Mouse (Mus musculus) induced T-regulatory cell, adult 2 months (primary cell): ENCODE data around the gene Gsc2.

Source experiments
- DNase-seq: peaks from one replicate; pipeline ENCODE4 v3.0.0-alpha.2; 2012; ENCODE audit warnings: low read depth

The Gsc2 gene

DNA sequence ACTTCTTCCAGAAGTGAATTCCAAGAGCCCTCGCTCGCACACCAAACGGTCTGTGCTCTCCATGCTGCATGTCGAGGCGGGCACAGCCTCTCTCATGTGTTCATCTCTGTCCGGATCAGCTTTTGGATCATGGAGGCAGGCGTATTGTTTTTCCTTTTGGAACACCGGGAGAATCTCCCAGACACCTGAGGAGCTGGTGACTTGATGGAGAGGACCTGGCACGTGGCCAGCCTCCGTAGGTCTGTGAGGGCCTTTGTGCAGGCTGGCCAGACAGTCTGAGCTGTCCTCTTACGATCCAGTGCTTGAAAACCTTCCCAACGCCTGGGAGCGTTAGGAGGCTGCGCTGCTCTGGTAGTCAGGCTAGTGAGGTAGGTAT, 7.3 kb upstream of the Gsc2 start:
- DNase-seq: no peak

DNA sequence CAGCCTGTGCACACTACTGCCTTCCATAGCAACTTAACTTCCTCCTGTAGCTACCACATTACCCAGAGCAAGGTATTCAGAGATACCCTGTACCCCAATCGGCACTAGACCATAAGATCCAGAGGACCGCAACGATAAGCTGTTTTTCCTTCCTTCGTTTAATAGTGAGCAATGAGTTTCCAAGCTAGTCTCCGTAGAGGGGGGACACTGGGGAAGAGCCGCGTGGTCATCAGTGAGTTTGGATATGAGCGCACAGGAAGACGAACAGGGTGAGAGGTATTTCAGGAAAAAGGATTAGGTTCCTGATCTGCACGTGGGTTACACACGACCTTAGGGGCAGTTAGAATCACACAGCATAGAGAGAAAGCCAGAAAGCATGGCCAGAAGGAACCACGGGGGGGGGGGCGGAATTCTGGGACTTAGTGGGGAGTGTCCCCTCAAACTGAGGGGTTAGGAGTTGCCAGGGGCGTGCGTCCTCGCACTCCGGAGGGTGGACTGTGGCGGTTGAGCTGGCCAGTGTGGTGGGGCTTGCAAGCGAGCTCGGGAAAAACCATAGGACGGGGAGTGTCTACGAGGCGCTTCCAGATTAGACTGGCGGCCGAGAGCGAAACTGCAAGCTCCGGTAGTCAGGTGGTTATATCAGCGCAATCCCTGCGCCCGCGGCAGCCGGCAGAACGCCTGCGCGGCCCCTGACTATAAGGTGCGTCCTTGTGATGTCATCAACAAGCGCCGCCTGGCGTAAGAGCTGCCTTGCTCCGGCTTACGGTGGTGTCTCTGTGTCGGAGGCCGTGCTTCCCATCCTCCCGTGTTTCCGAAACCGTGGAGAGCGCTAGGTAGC, 6.7 kb upstream of the Gsc2 start:
- DNase-seq: peak; percentile 98

DNA sequence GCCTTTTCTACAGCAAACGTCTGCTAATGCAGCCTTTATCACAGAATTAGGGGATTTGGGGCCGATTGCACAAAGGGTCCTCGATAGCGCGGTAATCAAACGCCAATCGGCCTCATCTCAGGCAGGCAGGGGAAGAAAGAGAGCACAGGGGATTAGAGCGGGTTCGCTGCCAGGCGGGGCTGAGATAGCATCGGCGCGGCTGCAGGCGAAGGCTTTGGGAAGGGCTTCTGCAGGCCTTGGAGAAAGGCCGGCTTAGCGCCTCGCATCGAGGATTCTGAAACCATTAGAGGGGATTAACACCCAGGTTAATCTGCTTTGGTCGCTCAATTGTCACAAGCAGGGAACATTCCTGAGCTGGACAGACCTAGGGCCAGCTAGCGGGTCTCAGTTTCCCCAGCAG, 5.7 kb upstream of the Gsc2 start:
- no peak for DNase-seq

DNA sequence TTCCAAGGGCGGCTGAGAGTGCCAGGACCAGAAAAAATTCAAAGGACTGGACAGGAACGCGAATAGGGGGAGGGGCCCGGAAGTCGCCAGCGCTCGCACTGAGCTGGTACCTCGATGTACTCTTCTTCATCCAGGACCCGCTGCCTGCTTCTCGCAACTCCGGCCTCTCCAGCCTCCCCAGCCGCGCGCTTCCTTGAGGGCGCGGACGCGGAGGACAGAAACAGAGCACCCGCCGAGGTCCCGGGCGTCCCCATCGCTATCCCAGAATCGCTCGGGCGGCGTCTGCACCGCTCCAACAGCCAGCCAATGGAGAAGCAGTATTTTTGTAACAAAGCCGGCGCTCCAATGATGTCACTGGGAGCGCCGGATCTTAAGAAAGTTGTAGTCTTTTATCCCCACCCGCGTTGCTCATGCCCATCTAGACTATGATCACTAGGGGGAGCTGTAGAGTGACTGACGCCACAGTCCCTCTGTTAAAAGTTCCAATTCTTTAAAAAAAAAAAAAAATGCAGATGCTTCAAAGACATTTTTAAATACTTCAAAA, 3.7 kb downstream of the Gsc2 start, which contains the start of gene Ess2:
TSS of gene Ess2 (minus strand) at position 297 of the 544 bp plus-strand sequence.
- DNase-seq: peak; percentile 98

DNA sequence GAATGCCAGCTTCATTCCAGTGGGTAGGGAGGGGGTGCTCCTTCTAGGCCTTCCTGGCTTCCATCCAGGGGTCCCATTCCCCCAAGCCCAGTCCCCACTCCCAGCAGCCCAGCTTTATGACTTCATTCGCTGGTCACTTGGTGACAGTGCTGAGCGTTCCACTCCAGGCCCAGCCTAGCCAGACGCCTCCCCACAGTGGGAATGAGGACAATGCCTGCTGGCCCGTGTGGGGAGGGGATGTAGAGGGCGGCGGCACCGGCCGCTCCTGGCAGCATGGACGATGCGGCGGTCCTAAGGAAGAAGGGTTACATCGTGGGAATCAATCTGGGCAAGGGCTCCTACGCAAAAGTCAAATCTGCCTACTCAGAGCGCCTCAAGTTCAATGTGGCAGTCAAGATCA, 16.4 kb downstream of the Gsc2 start, which contains the start of the genes Dgcr2 and Tssk2:
TSS of gene Dgcr2 (minus strand) at position 101 of the 400 bp plus-strand sequence.
TSS of gene Tssk2 (plus strand) at position 176 of the 400 bp plus-strand sequence.
- DNase-seq: no peak

DNA sequence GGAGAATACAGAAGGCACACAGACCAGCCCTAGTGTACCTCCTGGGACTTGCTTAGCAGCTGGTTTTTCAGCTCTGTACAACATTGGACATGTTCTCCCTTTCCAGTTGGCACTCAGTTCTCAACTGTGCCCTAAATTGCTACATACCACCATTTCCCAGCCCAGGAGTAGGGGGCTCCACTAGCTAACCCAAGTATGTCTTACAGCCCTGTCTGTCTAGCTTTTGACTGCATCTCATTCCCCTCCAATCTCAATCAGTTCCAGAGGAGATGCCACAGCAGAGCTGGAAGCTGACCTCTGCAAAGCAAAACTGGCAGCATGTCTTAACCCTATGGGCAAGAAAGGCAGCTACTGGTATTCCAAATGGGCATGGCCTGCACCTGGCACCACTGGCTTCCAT, 18.8 kb downstream of the Gsc2 start:
- DNase-seq: no peak

DNA sequence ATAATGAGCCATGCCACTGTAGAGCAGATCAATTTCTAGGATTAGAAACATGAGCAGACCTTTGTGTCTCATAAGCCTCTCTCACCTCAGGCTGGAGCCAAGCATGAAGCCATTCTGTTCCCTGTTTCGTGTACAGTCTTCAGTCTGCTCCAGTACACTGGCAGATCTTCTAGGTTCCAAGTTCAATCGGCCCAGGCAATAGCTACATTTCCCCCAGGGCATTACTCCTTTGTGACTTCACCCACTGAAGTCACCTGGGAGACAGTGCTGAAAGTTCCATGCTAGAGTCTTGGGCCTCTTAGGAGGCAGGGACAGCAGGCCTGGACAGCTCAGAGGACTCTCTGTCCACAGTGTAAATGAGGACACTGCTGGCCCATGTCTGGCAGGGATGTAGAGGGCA, 20.9 kb downstream of the Gsc2 start, which contains the start of gene Tssk1:
TSS of gene Tssk1 (plus strand) at position 301 of the 400 bp plus-strand sequence.
- DNase-seq: no peak

DNA sequence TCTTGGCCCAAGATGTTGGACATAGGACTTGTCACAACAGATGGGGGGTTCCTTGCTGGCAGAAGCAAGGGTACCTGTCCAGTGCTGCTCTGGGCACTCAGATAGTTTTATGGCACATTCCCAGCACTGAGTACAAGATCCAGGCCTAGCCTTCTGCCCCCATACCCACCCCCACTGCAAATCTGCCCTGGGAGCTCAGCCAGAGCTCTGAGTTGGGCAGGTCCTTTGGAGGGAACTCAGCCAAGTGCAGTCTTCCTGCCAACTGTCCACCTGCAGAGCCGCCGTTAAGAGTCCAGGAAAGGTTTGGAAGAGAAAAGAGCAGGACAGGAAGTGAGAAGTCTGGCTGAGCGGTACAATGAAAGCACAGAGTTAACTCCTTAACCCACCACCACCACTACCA, 22.3 kb downstream of the Gsc2 start:
- DNase-seq: no peak

DNA sequence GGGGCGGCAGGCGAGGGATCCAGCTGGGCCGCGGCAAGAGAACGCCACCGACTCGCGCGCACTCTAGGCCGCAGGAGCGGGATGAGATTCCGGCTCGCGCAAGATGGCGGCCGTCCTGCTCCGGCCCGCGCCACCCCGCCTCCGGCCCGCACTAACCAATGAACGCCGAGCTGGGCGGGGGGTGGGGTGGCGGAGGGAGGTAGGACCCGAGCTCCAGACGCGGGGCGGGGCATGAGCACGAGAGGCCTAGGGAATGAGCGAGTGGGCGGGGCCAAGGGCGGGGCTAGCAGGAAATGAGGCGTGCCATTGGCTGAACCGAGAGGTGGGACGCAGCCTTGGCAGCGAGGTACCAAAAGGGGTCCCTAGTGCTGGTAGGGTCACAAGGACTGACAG, 23.3 kb downstream of the Gsc2 start, which contains the start of gene Gm20518:
TSS of gene Gm20518 (minus strand) at position 105 of the 393 bp plus-strand sequence.
- DNase-seq: peak; percentile 99

DNA sequence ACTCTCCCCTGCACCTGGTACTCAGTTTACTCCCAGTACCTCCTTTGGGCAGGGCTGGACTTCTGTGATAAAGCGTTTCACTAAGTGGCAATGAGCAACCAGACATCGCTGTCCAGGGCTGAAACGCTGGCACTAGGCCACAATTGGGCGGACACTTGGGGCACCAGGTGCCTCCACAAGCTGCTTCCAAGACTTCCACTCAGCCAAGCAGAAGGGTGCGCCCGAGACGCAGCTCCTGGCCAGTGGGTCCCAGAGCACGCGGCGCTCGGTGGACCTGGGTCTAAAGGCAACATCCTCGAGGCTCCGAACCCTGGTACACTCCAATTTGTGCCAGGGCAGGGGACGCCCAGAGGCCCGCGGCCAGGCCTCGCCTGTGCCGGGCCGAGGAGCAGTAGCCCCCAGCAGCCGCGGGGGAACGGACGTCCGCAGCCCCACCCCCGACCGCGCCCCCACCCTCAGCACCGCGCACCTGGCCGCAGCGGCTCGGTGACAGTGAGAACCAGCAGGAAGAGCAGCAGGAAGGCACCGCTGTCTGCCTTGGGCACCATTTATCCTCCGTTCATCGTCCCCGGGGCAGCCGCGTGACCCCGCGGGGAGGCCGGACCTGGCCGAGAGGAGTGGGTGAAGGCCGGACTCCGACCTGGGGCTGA, 23.8 kb downstream of the Gsc2 start:
- DNase-seq: no peak

DNA sequence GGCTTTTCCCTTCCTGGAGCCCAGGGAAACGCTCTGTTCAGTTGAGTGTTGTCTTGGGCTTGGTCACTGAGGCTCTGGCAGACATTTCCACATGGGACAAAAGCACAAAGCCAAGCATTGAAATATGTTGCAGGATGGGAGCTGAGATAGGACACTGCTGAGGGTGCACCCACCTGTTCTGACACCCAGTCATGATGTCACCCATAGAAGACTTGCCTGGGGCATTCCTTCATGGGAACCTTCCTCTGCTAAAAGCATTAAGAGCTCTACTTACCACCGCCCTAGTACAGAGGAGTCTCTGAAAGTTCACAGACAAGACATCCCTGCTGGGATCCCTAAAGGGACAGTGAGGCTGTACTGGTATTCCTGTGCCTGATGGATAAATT, 24.5 kb downstream of the Gsc2 start:
- peak; percentile 25 for DNase-seq

DNA sequence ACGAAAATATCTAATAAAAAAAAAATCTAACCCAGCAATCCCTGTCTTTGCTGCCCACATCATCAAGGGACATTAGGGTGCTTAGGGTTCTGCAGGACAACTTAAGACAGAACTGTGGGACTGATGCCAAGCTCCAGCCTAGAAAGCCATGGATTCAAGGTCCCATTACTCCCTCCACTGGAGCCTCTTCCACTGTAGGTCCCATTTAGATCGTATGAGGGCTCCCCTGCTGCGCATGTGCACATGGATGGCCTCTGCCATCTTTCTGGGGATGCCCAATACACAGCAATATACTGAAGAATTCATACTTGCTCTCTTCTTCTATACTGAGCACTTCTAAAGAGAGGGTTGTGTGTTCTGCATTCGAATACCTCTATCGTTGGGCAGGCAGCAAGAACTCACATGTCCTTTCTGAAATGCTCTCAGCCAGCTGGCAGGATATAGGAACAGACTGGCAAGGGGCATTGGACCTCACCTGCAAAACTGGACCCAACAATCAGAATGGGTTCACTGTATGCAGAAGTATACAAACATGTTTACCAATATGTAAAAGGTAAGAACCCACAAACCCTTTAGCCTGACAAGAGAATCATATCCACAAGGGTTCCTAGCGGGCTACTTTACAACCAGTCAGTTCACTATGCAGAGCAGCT, 25.0 kb downstream of the Gsc2 start:
- DNase-seq: no peak

DNA sequence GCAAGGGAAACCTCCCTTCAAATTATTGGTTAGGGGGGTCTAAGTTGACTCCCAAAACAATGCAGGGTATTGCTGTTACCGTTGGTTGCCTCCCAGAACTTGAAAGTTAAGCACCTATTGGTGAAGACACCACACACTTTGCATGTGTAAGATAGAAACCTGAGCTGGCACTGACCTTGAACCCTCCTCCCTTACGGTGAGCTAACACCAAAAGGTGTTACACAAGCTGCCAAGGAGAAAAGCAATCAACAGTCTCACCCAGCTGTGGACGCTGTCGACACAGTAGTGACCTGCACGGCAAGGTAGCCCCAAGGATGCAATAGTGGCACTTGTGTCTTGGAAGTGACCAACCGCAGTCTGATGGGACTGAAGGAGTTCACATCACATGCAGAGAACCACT, 30.7 kb downstream of the Gsc2 start:
- DNase-seq: no peak

DNA sequence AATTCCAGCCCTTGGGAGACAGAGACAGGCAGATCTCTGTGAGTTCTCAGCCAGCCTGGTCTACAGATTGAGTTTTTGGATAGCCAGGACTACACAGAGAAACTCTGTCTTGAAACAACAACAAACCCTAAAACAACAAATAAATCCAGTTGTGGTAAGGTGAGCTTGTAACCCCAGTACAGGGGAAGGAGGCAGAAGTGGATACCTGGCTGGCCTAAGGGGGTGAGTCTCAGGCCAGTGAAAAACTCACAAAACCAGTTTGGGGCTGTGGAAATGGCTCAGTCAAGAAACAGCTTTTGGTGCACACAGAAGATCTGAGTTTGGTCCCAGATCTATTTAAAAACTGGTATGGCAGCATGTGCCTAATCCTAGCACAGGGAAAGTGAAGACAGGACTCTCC, 32.7 kb downstream of the Gsc2 start:
- no peak for DNase-seq

DNA sequence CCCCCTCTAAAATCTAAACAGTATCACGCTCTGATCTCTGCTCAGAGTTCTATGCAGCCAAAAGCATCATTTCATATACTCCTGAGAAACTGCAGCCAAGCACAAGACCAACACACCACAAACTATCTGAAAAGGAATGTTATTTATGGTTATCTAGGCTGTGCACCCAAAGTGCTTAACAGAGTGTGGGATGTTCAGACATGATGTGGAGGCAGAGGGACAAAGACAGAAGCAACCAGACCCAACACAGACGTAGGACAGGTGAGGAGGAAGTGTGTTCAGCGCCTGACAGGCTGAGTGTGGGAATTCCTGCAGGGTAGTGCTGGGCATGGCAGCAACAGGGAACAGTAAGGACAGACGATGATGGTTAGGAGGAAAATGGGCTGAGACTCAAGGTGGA, 35.3 kb downstream of the Gsc2 start:
- no peak for DNase-seq

DNA sequence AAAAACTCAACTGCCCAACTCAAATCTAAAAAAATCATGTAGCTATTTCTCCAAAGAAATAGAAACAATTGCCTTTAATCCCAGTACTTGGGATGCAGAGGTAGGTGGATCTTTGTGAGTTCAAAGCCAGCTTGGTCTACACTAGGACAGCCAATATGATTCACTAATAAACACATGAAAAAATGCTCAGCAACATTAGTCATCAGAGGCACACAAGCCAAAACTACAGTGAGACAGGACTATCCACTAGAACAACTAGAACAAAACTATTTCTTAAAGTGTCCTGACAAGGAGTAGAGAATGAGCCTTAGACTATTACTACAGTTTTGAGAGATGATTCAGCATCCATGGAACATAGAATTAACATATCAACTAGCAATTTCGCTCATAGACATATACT, 38.8 kb downstream of the Gsc2 start:
- no peak for DNase-seq

DNA sequence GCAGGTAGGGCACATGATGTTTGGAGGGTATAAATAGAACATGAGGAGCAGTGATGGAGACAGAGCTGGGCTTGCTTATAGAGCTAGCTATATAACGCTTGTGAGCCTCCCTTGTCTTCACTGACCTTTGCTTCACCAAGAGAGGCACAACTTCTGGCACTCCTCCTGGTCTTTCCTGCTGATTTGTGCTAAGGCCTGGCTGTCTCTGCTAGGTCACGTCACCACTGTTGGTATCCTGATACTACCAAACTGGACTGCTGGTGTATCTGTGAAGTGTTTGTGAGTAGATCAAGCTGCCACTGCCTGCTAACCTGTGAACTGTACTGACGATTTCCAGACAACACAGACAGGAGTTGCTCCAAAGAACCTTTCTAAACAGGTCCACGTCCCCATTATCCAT, 39.7 kb downstream of the Gsc2 start:
- DNase-seq: no peak

DNA sequence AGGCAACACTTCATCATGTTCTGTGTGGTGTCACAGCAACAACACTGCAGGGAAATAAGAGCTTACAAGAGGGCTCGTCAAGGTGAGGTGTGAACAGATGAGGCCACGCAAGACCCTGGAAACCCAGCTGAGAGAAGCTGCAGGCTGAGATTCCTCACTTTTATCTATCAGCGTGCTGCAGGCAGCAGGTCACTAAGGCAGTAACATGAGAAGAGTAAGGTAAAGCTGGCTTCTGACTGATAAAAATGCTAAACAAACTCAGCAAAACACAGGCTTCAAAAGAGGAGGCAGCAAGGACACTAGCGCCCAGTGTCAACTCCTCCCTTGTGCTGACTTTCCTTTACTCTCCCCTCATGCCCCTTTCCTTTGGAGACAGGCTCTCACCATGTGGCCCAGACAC, 41.9 kb downstream of the Gsc2 start:
- no peak for DNase-seq

DNA sequence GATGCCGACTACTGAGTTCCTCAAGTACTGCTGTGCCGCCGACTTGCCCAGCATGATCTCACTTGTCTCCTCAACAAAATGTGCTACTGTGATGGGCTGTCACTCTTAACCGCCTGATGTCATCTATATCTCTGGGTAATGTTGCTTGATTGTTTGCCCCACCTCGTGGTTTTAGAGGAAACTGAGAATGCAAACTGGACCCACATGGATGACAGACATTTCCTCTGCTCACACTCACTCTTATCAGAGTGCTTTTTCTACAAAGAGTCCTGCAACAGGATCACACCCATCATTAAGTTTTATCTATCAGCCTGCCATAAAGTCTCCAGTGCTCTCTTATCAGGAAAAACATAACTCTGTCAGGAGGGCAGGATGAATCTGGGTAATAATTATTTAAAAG, 43.6 kb downstream of the Gsc2 start:
- no peak for DNase-seq

DNA sequence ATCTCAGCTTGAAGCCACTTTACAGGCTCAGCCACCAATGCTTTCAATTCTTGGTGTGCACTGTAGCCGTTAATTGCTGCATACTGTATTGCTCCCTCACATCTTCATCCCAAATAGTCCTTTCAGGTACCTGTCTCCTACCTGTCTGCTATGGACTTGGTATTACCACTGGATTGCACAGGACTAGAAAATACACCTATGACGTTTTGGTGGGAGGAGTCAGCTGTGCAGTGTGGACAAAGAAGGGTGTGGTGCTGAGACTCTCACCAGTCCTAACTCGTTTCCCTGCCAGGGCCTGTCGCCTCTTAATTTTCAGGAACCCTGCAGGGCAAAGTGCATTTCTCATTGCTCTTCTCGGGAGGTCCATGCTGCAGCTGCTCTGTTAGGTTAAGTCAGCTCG, 49.1 kb downstream of the Gsc2 start:
- DNase-seq: peak; percentile 7

DNA sequence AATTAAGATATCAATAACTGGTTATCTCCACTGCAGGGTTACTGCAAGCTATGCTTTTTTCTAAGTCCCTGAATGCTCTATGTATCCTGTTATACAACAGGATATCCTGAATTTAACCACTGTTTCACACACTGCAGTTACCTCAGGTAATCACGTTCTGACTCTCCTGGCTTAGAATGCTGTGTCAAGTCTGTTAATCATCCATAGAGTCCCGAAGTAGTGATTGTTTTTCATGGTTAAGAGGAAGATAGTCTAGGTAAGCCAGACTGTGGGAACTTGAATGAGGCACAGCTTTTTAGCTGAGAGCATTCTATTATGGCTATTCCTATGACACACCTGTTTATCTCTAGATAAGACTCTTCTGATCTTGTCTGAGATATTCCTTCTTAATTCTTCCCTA, 49.6 kb downstream of the Gsc2 start:
- DNase-seq: peak; percentile 16
